Mouse (Mus musculus): ENCODE data around the gene Lasp1. TPM values are rescaled to one million over a fixed set of nuclear protein-coding genes. Genes with fewer than 3 reads are reported as not detected.

The Lasp1 gene
- polyA plus RNA-seq, 1 experiment from 2014 or later, result 123 TPM

- Histone ChIP-seq H3K9me3 (ENCODE audit: low read depth, low read length) (no peaks in the 10 kb centered on the region), H3K4me3 (ENCODE audit: low read depth, low read length) (no peak overlapping the region), H3K9ac (no peak overlapping the region), H3K27me3 (ENCODE audit: insufficient read depth, low read length) (no peaks in the 10 kb centered on the region), H3K36me3 (ENCODE audit: insufficient read depth) (peaks cover 17% of the 10 kb centered on the region), H3K4me2 (no peak overlapping the region), H3K27ac (ENCODE audit: low read depth) (no peak overlapping the region), H3K4me1 (ENCODE audit: insufficient read depth) (peaks cover 5% of the 10 kb centered on the region)
- no peak for TF ChIP-seq CTCF (IDR thresholded peaks at IDR 0.05; ENCODE audit: low read depth)
- ATAC-seq (ENCODE audit: insufficient read depth) (no peak), DNase-seq (no peak)
- 75% methylated on average over 14 of the region's 14 CpGs for WGBS
Measured at GRCm38 (mm10) chr11:97771410-97771809, 27.4 kb upstream of the Lasp1 start.

GRCm38 (mm10) chr11:97775186-97775585, 23.6 kb upstream of the Lasp1 start:
- H3K27ac ChIP-seq (ENCODE audit: low read depth), result no peak overlapping the region
- ATAC-seq (ENCODE audit: insufficient read depth), result no peak
- no peaks in the 10 kb centered on the region for H3K9me3 ChIP-seq (ENCODE audit: low read depth, low read length)
- H3K27me3 ChIP-seq (ENCODE audit: insufficient read depth, low read length), result no peaks in the 10 kb centered on the region
- H3K4me2 ChIP-seq, result no peak overlapping the region
- DNase-seq, result peak; percentile 22
- no peak for TF ChIP-seq CTCF (IDR thresholded peaks at IDR 0.05; ENCODE audit: low read depth)
- no peak overlapping the region for H3K4me3 ChIP-seq (ENCODE audit: low read depth, low read length)
- H3K36me3 ChIP-seq (ENCODE audit: insufficient read depth), result peaks cover 53% of the 10 kb centered on the region
- no peak overlapping the region for H3K9ac ChIP-seq
- H3K4me1 ChIP-seq (ENCODE audit: insufficient read depth), result peaks cover 4% of the 10 kb centered on the region; the same call in 1 of the 2 replicates
- 75% methylated on average over 13 of the region's 13 CpGs for WGBS

- Histone ChIP-seq H3K27me3 (ENCODE audit: insufficient read depth, low read length) (no peaks in the 10 kb centered on the region), H3K9ac (no peak within 1 kb of the TSS), H3K27ac (ENCODE audit: low read depth) (no peak within 1 kb of the TSS), H3K4me2 (no peak within 1 kb of the TSS), H3K4me1 (ENCODE audit: insufficient read depth) (peaks cover 12% of the 10 kb centered on the region; the same call in 1 of the 2 replicates), H3K4me3 (ENCODE audit: low read depth, low read length) (no peak within 1 kb of the TSS), H3K9me3 (ENCODE audit: low read depth, low read length) (no peaks in the 10 kb centered on the region), H3K36me3 (ENCODE audit: insufficient read depth) (peaks cover 61% of the 10 kb centered on the region)
- ATAC-seq (ENCODE audit: insufficient read depth) (0 out of 2 replicates have a peak, but pooled peaks have one; percentile 15), DNase-seq (peak; percentile 24)
- 49% methylated on average over 17 of the region's 17 CpGs for WGBS
- TF ChIP-seq CTCF (IDR thresholded peaks at IDR 0.05; ENCODE audit: low read depth), result no peak
Measured at GRCm38 (mm10) chr11:97775808-97776496, 22.8 kb upstream of the Lasp1 start, which contains the start of gene 1700001P01Rik. Gene 1700001P01Rik, minus strand, starts transcription at chr11:97775918.

GRCm38 (mm10) chr11:97776497-97777128, 22.2 kb upstream of the Lasp1 start:
- Histone ChIP-seq H3K27ac (ENCODE audit: low read depth) (no peak overlapping the region), H3K4me2 (no peak overlapping the region), H3K27me3 (ENCODE audit: insufficient read depth, low read length) (no peaks in the 10 kb centered on the region), H3K4me3 (ENCODE audit: low read depth, low read length) (no peak overlapping the region), H3K9ac (no peak overlapping the region), H3K9me3 (ENCODE audit: low read depth, low read length) (no peaks in the 10 kb centered on the region), H3K36me3 (ENCODE audit: insufficient read depth) (peaks cover 66% of the 10 kb centered on the region), H3K4me1 (ENCODE audit: insufficient read depth) (peaks cover 12% of the 10 kb centered on the region; the same call in 1 of the 2 replicates)
- 51% methylated on average over 5 of the region's 5 CpGs for WGBS
- ATAC-seq (ENCODE audit: insufficient read depth) (no peak), DNase-seq (peak; percentile 17)
- TF ChIP-seq CTCF (IDR thresholded peaks at IDR 0.05; ENCODE audit: low read depth), result no peak

- WGBS, result 38% methylated on average over 2 of the region's 2 CpGs
- peaks cover 66% of the 10 kb centered on the region for H3K36me3 ChIP-seq (ENCODE audit: insufficient read depth)
- peak; percentile 57 for TF ChIP-seq CTCF (IDR thresholded peaks at IDR 0.05; ENCODE audit: low read depth)
Measured at GRCm38 (mm10) chr11:97777129-97777529, 21.7 kb upstream of the Lasp1 start.

GRCm38 (mm10) chr11:97778918-97779317, 19.9 kb upstream of the Lasp1 start:
- H3K4me2 ChIP-seq, result 0 out of 2 replicates have a peak overlapping the region, but pooled peaks have one; percentile 12
- no peak overlapping the region for H3K4me3 ChIP-seq (ENCODE audit: low read depth, low read length)
- H3K4me1 ChIP-seq (ENCODE audit: insufficient read depth), result peaks cover 12% of the 10 kb centered on the region; the same call in 1 of the 2 replicates
- no peak overlapping the region for H3K27ac ChIP-seq (ENCODE audit: low read depth)
- ATAC-seq (ENCODE audit: insufficient read depth) (no peak), DNase-seq (no peak)
- peaks cover 66% of the 10 kb centered on the region for H3K36me3 ChIP-seq (ENCODE audit: insufficient read depth)
- H3K9ac ChIP-seq, result no peak overlapping the region
- TF ChIP-seq CTCF (IDR thresholded peaks at IDR 0.05; ENCODE audit: low read depth), result no peak
- H3K9me3 ChIP-seq (ENCODE audit: low read depth, low read length), result no peaks in the 10 kb centered on the region
- no peaks in the 10 kb centered on the region for H3K27me3 ChIP-seq (ENCODE audit: insufficient read depth, low read length)
- WGBS, result 89% methylated on average over 1 of the region's 1 CpGs

More at GRCm38 (mm10) chr11:97777129-97777529, 21.7 kb upstream of the Lasp1 start:
- H3K9ac ChIP-seq, result no peak overlapping the region
- H3K4me2 ChIP-seq, result no peak overlapping the region
- H3K4me1 ChIP-seq (ENCODE audit: insufficient read depth), result peaks cover 12% of the 10 kb centered on the region; the same call in 1 of the 2 replicates
- ATAC-seq (ENCODE audit: insufficient read depth) (peak; percentile 45; the same call in 1 of the 2 replicates), DNase-seq (peak; percentile 70)
- no peaks in the 10 kb centered on the region for H3K27me3 ChIP-seq (ENCODE audit: insufficient read depth, low read length)
- H3K27ac ChIP-seq (ENCODE audit: low read depth), result no peak overlapping the region
- H3K4me3 ChIP-seq (ENCODE audit: low read depth, low read length), result no peak overlapping the region
- no peaks in the 10 kb centered on the region for H3K9me3 ChIP-seq (ENCODE audit: low read depth, low read length)

All from lung, embryonic 14.5 days (tissue).